Mouse (Mus musculus) kidney, postnatal 0 days (tissue): Measurements from ENCODE around the gene Zc3h6. TPM values are rescaled to one million over a fixed set of nuclear protein-coding genes. Genes with fewer than 3 reads are reported as not detected.

Experiments
- ATAC-seq: fragments of 200-750 bp; cut with Nextera tagmentation; replicated peaks from 2 replicates; pipeline ENCODE4 v1.8.0; 2017; ENCODE audit warnings: low read depth, moderate number of reproducible peaks, moderate TSS enrichment, moderate library complexity; ENCODE audit not compliant: low FRiP score
- DNase-seq: peaks from one replicate; pipeline ENCODE4 v3.0.0-alpha.2; 2016; ENCODE audit warnings: low spot score
- H3K27ac ChIP-seq: fragments of 300-500 bp; sonication (generic); 2 replicates; pipeline ENCODE4 v1.5.1; 2014; ENCODE audit warnings: mild to moderate bottlenecking
- H3K27me3 ChIP-seq: fragments of 300-500 bp; sonication (generic); 2 replicates; pipeline ENCODE4 v1.6.1; 2014; ENCODE audit warnings: low read length, mixed read lengths; ENCODE audit not compliant: insufficient read depth
- H3K36me3 ChIP-seq: fragments of 300-500 bp; sonication (generic); 2 replicates; pipeline ENCODE4 v1.6.1; 2014; ENCODE audit warnings: low read length, mixed read lengths; ENCODE audit not compliant: insufficient read depth
- H3K4me1 ChIP-seq: fragments of 300-500 bp; sonication (generic); replicated peaks from 2 replicates; pipeline ENCODE4 v1.6.1; 2014; ENCODE audit warnings: antibody characterized with exemption, low read length, mixed read lengths; ENCODE audit not compliant: insufficient read depth
- H3K4me2 ChIP-seq: fragments of 300-500 bp; sonication (generic); 2 replicates; pipeline ENCODE4 v1.6.1; 2014; ENCODE audit warnings: mild to moderate bottlenecking, low read length, moderate library complexity, mixed read lengths
- H3K4me3 ChIP-seq: fragments of 300-500 bp; sonication (generic); replicated peaks from 2 replicates; pipeline ENCODE4 v1.5.1; 2014; ENCODE audit warnings: low read depth, low read length
- H3K9ac ChIP-seq: fragments of 300-500 bp; sonication (generic); 2 replicates; pipeline ENCODE4 v1.6.1; 2014; ENCODE audit warnings: low read depth, low read length
- H3K9me3 ChIP-seq: fragments of 300-500 bp; sonication (generic); replicated peaks from 2 replicates; pipeline ENCODE4 v1.6.1; 2016; ENCODE audit warnings: low read length, inconsistent platforms, mixed read lengths
- CTCF ChIP-seq: IDR thresholded peaks from 2 replicates; pipeline ENCODE4 v1.5.1; 2016; ENCODE audit warnings: antibody characterized with exemption, low read depth, mild to moderate bottlenecking, moderate library complexity
- WGBS: fragments of 180-500 bp; shearing (Covaris S2); extraction: QIAGEN DNeasy Blood & Tissue Kit; methylation state at CpG from one replicate; pipeline ENCODE4 v1.1.7; 2014; 5-methylcytosine and 5-hydroxymethylcytosine counted together
- polyA plus RNA-seq: library from polyadenylated mRNA; unstranded; fragments of >200 nt; fragmentation: Nextera tagmentation; extraction: Ambion mirVana; gene quantifications from 2 replicates; pipeline ENCODE4 v1.2.1, GENCODE M21; 2015

The Zc3h6 gene
- polyA plus RNA-seq, 1 experiment from 2014 or later = 4.9 TPM

DNA sequence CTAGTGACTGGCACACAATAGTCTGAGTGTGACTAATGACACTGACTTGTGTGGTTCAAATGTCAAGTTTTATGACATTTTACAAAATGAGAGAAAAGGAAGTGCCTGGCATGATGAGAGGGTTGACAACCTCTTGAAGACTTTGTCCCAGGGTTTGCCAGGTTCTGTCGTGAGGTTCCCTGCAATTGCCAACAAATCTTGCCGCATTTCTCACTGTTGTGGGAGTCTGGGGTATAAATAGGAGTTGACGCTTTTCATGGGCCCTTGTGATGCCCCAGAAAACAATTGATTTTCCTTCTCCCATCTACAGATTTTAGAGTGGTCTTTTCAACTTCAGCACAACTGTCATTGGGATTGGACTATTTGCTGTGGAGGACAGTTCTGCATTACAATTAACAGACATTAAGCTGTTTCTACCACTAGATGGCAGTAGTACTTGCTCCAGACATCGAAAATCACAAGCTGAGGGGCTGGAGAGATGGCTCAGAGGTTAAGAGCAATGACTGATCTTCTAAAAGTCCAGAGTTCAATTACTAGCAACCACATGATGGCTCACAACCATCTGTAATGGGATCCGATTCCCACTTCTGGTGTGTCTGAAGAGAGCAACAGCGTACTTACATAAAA, 19.1 kb upstream of the Zc3h6 start:
- Histone ChIP-seq H3K9me3 (no peaks in the 10 kb centered on the region), H3K27ac (no peak overlapping the region), H3K4me1 (no peaks in the 10 kb centered on the region), H3K36me3 (no peaks in the 10 kb centered on the region), H3K4me3 (no peak overlapping the region), H3K4me2 (no peak overlapping the region), H3K27me3 (no peaks in the 10 kb centered on the region), H3K9ac (no peak overlapping the region)
- TF ChIP-seq CTCF = peak; percentile 95
- ATAC-seq = 0 out of 2 replicates have a peak, but pooled peaks have one; percentile 11
- DNase-seq = peak; percentile 94
- 32% methylated on average over 6 of the region's 6 CpGs for WGBS

DNA sequence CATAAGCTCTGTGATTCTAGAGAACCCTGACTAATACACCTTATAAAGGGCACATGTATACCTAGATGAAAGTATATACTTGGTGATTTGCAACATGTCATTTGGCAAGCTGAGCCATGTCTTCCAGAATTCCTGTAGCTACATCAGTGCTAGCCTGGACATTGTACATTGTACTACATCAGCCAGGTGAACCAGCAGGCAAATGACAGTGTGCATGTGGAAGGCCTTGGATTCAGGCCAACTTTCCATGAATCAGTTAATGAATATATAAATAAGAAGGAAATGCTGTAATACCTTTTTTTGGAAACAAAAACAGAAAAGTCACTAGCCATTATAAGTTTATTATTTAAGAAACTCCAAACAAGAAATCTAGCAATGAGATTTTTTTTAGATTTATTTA, 13.0 kb upstream of the Zc3h6 start:
- no peak overlapping the region for H3K4me3 ChIP-seq
- no peak overlapping the region for H3K27ac ChIP-seq
- no peaks in the 10 kb centered on the region for H3K36me3 ChIP-seq
- H3K4me2 ChIP-seq = no peak overlapping the region
- H3K27me3 ChIP-seq = no peaks in the 10 kb centered on the region
- no peak for TF ChIP-seq CTCF
- H3K9me3 ChIP-seq = no peaks in the 10 kb centered on the region
- no peaks in the 10 kb centered on the region for H3K4me1 ChIP-seq
- DNase-seq (no peak), ATAC-seq (no peak)
- H3K9ac ChIP-seq = no peak overlapping the region

DNA sequence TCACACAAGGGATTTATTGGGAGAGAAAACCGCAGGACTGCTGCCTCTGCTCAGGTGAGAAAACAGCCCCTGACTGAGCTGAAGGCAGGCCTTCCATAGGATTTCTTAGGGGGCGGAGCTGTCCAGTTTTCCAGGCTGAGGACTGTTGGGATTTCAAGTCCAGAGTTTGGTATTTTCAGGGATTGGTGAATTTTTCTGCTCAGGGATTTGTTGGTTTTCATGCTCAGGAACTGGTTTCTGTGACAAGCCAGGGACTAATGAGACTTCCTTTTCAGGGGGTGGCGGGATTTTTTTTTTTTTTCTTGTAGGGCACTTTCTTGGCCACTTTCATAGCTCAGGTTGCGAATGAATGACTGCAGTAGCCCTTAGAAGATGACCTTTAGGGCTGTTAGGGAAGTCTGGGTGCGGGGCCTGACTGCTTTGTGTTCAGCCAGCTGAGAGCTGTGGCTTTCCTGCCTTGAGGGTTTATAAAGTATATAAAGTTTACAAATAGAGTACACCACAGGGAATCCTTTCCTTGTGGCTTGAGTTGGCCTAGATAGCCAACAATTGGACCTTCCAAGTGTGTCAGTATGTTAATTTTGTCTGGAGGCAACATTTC, 1.6 kb upstream of the Zc3h6 start:
- TF ChIP-seq CTCF = no peak
- no peak overlapping the region for H3K9ac ChIP-seq
- 29% methylated on average over 5 of the region's 5 CpGs for WGBS

GRCm38 (mm10) chr2:128966236-128966635, 966 bp upstream of the Zc3h6 start:
- Histone ChIP-seq H3K27ac (peak overlapping the region; percentile 99; the same call in 1 of the 2 replicates), H3K9me3 (no peaks in the 10 kb centered on the region), H3K36me3 (no peaks in the 10 kb centered on the region), H3K27me3 (no peaks in the 10 kb centered on the region), H3K4me3 (peak overlapping the region; percentile 70), H3K4me2 (peak overlapping the region; percentile 50), H3K4me1 (peaks cover 8% of the 10 kb centered on the region; the same call in 1 of the 2 replicates), H3K9ac (no peak overlapping the region)
- WGBS = 19% methylated on average over 6 of the region's 6 CpGs
- no peak for ATAC-seq
- peak; percentile 63 for DNase-seq
- no peak for TF ChIP-seq CTCF

More for the DNA sequence above, 1.6 kb upstream of the Zc3h6 start:
- peak overlapping the region; percentile 29; the same call in 1 of the 2 replicates for H3K4me2 ChIP-seq
- ATAC-seq (no peak), DNase-seq (peak; percentile 28)
- H3K4me3 ChIP-seq = no peak overlapping the region
- no peaks in the 10 kb centered on the region for H3K36me3 ChIP-seq
- peaks cover 8% of the 10 kb centered on the region; the same call in 1 of the 2 replicates for H3K4me1 ChIP-seq
- no peaks in the 10 kb centered on the region for H3K9me3 ChIP-seq
- no peaks in the 10 kb centered on the region for H3K27me3 ChIP-seq
- peak overlapping the region; percentile 78 for H3K27ac ChIP-seq

- peak; percentile 86 for ATAC-seq
These were observed 649 bp downstream of the Zc3h6 start, which contains the start of gene Gm10762 for GRCm38 (mm10) chr2:128967661-128968441. Gene Gm10762 (minus strand): TSS chr2:128967725.

DNA sequence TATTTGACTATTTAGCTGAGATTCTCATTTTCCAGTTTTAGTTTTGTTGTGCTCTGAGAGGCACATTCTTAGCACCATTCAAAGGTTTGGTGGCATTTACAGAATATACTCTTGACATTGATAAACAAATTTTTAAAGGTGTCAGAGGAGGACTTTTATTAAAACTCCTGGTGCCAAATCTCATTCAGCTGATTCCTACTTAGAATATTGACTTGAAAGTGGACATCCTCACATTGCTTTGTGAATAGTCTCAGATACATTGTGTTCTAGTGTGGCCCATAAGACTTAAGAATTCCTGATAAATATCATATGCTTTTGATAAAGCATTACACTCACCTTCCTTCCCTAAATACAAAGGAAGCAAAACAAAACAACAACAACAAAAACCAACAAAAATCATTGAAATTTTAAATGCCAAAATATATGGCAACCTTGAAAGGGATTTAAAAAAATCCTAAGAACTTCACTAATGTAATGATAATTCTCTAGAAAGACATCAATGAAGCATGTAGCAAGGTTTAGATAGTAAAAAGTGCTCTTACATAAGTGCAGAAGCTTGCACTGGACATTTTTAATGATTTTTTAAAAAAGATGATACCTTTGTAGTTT, 1.4 kb downstream of the Zc3h6 start:
- no peak for ATAC-seq
- H3K4me3 ChIP-seq = peak overlapping the region; percentile 70
- no peaks in the 10 kb centered on the region for H3K36me3 ChIP-seq
- no peaks in the 10 kb centered on the region for H3K27me3 ChIP-seq
- no peak for DNase-seq
- peak overlapping the region; percentile 94; the same call in 1 of the 2 replicates for H3K9ac ChIP-seq
- TF ChIP-seq CTCF = no peak
- 0 out of 2 replicates have a peak overlapping the region, but pooled peaks have one; percentile 99 for H3K27ac ChIP-seq
- peaks cover 8% of the 10 kb centered on the region; the same call in 1 of the 2 replicates for H3K4me1 ChIP-seq
- H3K4me2 ChIP-seq = peak overlapping the region; percentile 50
- no peaks in the 10 kb centered on the region for H3K9me3 ChIP-seq

More at GRCm38 (mm10) chr2:128967661-128968441, 649 bp downstream of the Zc3h6 start, which contains the start of gene Gm10762:
- Histone ChIP-seq H3K9me3 (no peaks in the 10 kb centered on the region), H3K4me2 (peak within 1 kb of the TSS; percentile 50), H3K4me3 (peak within 1 kb of the TSS; percentile 70), H3K27ac (peak within 1 kb of the TSS; percentile 99), H3K9ac (peak within 1 kb of the TSS; percentile 94), H3K27me3 (no peaks in the 10 kb centered on the region), H3K4me1 (peaks cover 8% of the 10 kb centered on the region; the same call in 1 of the 2 replicates), H3K36me3 (no peaks in the 10 kb centered on the region)
- DNase-seq = peak; percentile 87
- no peak for TF ChIP-seq CTCF
- WGBS = under 1% methylated on average over 79 of the region's 80 CpGs
